Mouse (Mus musculus): ENCODE measurements around the gene Pi4k2a. TPM values are rescaled to one million over a fixed set of nuclear protein-coding genes. Genes with fewer than 3 reads are reported as not detected.
"Not testable (repeated sequence)": the region's sequence is repeated elsewhere in the genome, so short reads cannot be mapped to it uniquely, and the experiment has no call there.

Pi4k2a gene
- total and polyA plus RNA-seq, 2 experiments from 2014 or later, result 16.3 to 34.1 TPM

- H3K4me3 ChIP-seq (ENCODE audit: low read depth, low read length), result no peak overlapping the region
- H3K9me3 ChIP-seq (ENCODE audit: low read length), result no peaks in the 10 kb centered on the region
- no peak overlapping the region for H3K4me2 ChIP-seq (ENCODE audit: low read depth)
- no peak overlapping the region for H3K27ac ChIP-seq (ENCODE audit: low read depth, low read length)
- ATAC-seq (no peak), DNase-seq (no peak)
- no peak overlapping the region for H3K9ac ChIP-seq
- no peaks in the 10 kb centered on the region for H3K27me3 ChIP-seq (ENCODE audit: insufficient read depth, low read length)
- 86% methylated on average over 5 of the region's 5 CpGs for WGBS
- no peak for TF ChIP-seq CTCF (IDR thresholded peaks at IDR 0.05; ENCODE audit: low read depth)
- peaks cover 29% of the 10 kb centered on the region for H3K36me3 ChIP-seq (ENCODE audit: insufficient read depth)
- H3K4me1 ChIP-seq (ENCODE audit: insufficient read depth), result peaks cover 3% of the 10 kb centered on the region; the same call in 1 of the 2 replicates
Measured at GRCm38 (mm10) chr19:42079950-42080349, 10.3 kb upstream of the Pi4k2a start.

- Histone ChIP-seq H3K4me2 (ENCODE audit: low read depth) (no peak overlapping the region), H3K36me3 (ENCODE audit: insufficient read depth) (peaks cover 25% of the 10 kb centered on the region), H3K4me1 (ENCODE audit: insufficient read depth) (peaks cover 8% of the 10 kb centered on the region; the same call in 1 of the 2 replicates), H3K27me3 (ENCODE audit: insufficient read depth, low read length) (no peaks in the 10 kb centered on the region), H3K4me3 (ENCODE audit: low read depth, low read length) (no peak overlapping the region), H3K27ac (ENCODE audit: low read depth, low read length) (no peak overlapping the region), H3K9ac (no peak overlapping the region), H3K9me3 (ENCODE audit: low read length) (no peaks in the 10 kb centered on the region)
- DNase-seq (no peak), ATAC-seq (no peak)
- no peak for TF ChIP-seq CTCF (IDR thresholded peaks at IDR 0.05; ENCODE audit: low read depth)
- 90% methylated on average over 11 of the region's 11 CpGs for WGBS
Measured at GRCm38 (mm10) chr19:42080469-42080868, 9.8 kb upstream of the Pi4k2a start.

- H3K4me2 ChIP-seq (ENCODE audit: low read depth); H3K4me3 ChIP-seq (ENCODE audit: low read depth, low read length); H3K4me1 ChIP-seq (ENCODE audit: insufficient read depth); H3K9ac ChIP-seq; DNase-seq; H3K27me3 ChIP-seq (ENCODE audit: insufficient read depth, low read length); ATAC-seq; H3K27ac ChIP-seq (ENCODE audit: low read depth, low read length); H3K9me3 ChIP-seq (ENCODE audit: low read length): not testable (repeated sequence)
- 94% methylated on average over 5 of the region's 5 CpGs for WGBS
- H3K36me3 ChIP-seq (ENCODE audit: insufficient read depth), result peaks cover 13% of the 10 kb centered on the region
Measured at GRCm38 (mm10) chr19:42081613-42082012, 8.7 kb upstream of the Pi4k2a start.

GRCm38 (mm10) chr19:42085690-42086089 lies 4.6 kb upstream of the Pi4k2a start:
- no peak for DNase-seq
- peak overlapping the region; percentile 70 for H3K27ac ChIP-seq (ENCODE audit: low read depth, low read length)
- no peak for ATAC-seq
- H3K4me1 ChIP-seq (ENCODE audit: insufficient read depth), result peaks cover 15% of the 10 kb centered on the region; the same call in 1 of the 2 replicates
- H3K4me3 ChIP-seq (ENCODE audit: low read depth, low read length), result peak overlapping the region; percentile 77
- H3K9me3 ChIP-seq (ENCODE audit: low read length), result no peaks in the 10 kb centered on the region
- no peaks in the 10 kb centered on the region for H3K27me3 ChIP-seq (ENCODE audit: insufficient read depth, low read length)
- TF ChIP-seq CTCF (IDR thresholded peaks at IDR 0.05; ENCODE audit: low read depth), result no peak
- WGBS, result 5% methylated on average over 10 of the region's 10 CpGs
- H3K4me2 ChIP-seq (ENCODE audit: low read depth), result peak overlapping the region; percentile 81
- H3K36me3 ChIP-seq (ENCODE audit: insufficient read depth), result no peaks in the 10 kb centered on the region
- H3K9ac ChIP-seq, result peak overlapping the region; percentile 86

GRCm38 (mm10) chr19:42086166-42086565 lies 4.1 kb upstream of the Pi4k2a start, which contains the start of gene Morn4:
Gene Morn4, minus strand, starts transcription at chr19:42086357.
- no peak for TF ChIP-seq CTCF (IDR thresholded peaks at IDR 0.05; ENCODE audit: low read depth)
- peak within 1 kb of the TSS; percentile 86 for H3K9ac ChIP-seq
- H3K27me3 ChIP-seq (ENCODE audit: insufficient read depth, low read length), result no peaks in the 10 kb centered on the region
- WGBS, result under 1% methylated on average over 21 of the region's 21 CpGs
- peak within 1 kb of the TSS; percentile 70 for H3K27ac ChIP-seq (ENCODE audit: low read depth, low read length)
- H3K9me3 ChIP-seq (ENCODE audit: low read length), result no peaks in the 10 kb centered on the region
- ATAC-seq (peak; percentile 80), DNase-seq (peak; percentile 96)
- no peaks in the 10 kb centered on the region for H3K36me3 ChIP-seq (ENCODE audit: insufficient read depth)
- H3K4me2 ChIP-seq (ENCODE audit: low read depth), result peak within 1 kb of the TSS; percentile 81
- H3K4me3 ChIP-seq (ENCODE audit: low read depth, low read length), result peak within 1 kb of the TSS; percentile 77
- peaks cover 16% of the 10 kb centered on the region; the same call in 1 of the 2 replicates for H3K4me1 ChIP-seq (ENCODE audit: insufficient read depth)

GRCm38 (mm10) chr19:42089103-42089747 lies 1.0 kb upstream of the Pi4k2a start:
- ATAC-seq, result no peak
- Histone ChIP-seq H3K4me3 (ENCODE audit: low read depth, low read length) (peak overlapping the region; percentile 99), H3K9ac (peak overlapping the region; percentile 10; the same call in 1 of the 2 replicates)

GRCm38 (mm10) chr19:42090637-42091141 lies 419 bp downstream of the Pi4k2a start:
- Histone ChIP-seq H3K27me3 (ENCODE audit: insufficient read depth, low read length) (no peaks in the 10 kb centered on the region), H3K4me3 (ENCODE audit: low read depth, low read length) (peak overlapping the region; percentile 99), H3K4me2 (ENCODE audit: low read depth) (peak overlapping the region; percentile 68), H3K36me3 (ENCODE audit: insufficient read depth) (peaks cover 2% of the 10 kb centered on the region; the same call in 1 of the 2 replicates), H3K9ac (peak overlapping the region; percentile 79), H3K9me3 (ENCODE audit: low read length) (no peaks in the 10 kb centered on the region), H3K4me1 (ENCODE audit: insufficient read depth) (peaks cover 13% of the 10 kb centered on the region; the same call in 1 of the 2 replicates), H3K27ac (ENCODE audit: low read depth, low read length) (peak overlapping the region; percentile 84)
- under 1% methylated on average over 46 of the region's 52 CpGs for WGBS
- peak; percentile 45 for DNase-seq
- peak; percentile 40 for ATAC-seq
- TF ChIP-seq CTCF (IDR thresholded peaks at IDR 0.05; ENCODE audit: low read depth), result no peak

More at GRCm38 (mm10) chr19:42089103-42089747, 1.0 kb upstream of the Pi4k2a start:
- WGBS, result 19% methylated on average over 14 of the region's 14 CpGs
- Histone ChIP-seq H3K36me3 (ENCODE audit: insufficient read depth) (no peaks in the 10 kb centered on the region), H3K27ac (ENCODE audit: low read depth, low read length) (peak overlapping the region; percentile 36), H3K9me3 (ENCODE audit: low read length) (no peaks in the 10 kb centered on the region), H3K4me1 (ENCODE audit: insufficient read depth) (peaks cover 21% of the 10 kb centered on the region; the same call in 1 of the 2 replicates), H3K4me2 (ENCODE audit: low read depth) (peak overlapping the region; percentile 54), H3K27me3 (ENCODE audit: insufficient read depth, low read length) (no peaks in the 10 kb centered on the region)
- peak; percentile 36 for DNase-seq
- no peak for TF ChIP-seq CTCF (IDR thresholded peaks at IDR 0.05; ENCODE audit: low read depth)
